Mouse (Mus musculus) heart, embryonic 10.5 days (tissue): ENCODE measurements around the gene Oxct2a. TPM values are rescaled to one million over a fixed set of nuclear protein-coding genes. Genes with fewer than 3 reads are reported as not detected.

ENCODE experiments used
- DNase-seq: peaks from one replicate; pipeline ENCODE4 v3.0.0-alpha.2; 2017; ENCODE audit warnings: low spot score
- H3K27ac ChIP-seq: fragments of 300-500 bp; sonication (generic); 2 replicates; pipeline ENCODE4 v1.5.1; 2016; ENCODE audit warnings: mild to moderate bottlenecking
- H3K27me3 ChIP-seq: fragments of 300-500 bp; sonication (generic); 2 replicates; pipeline ENCODE4 v1.6.1; 2016; ENCODE audit warnings: mild to moderate bottlenecking; ENCODE audit not compliant: poor library complexity, insufficient read depth, severe bottlenecking
- H3K36me3 ChIP-seq: fragments of 300-500 bp; sonication (generic); 2 replicates; pipeline ENCODE4 v1.6.1; 2016; ENCODE audit warnings: mild to moderate bottlenecking, moderate library complexity
- H3K4me1 ChIP-seq: fragments of 300-500 bp; sonication (generic); 2 replicates; pipeline ENCODE4 v1.6.1; 2016; ENCODE audit warnings: mild to moderate bottlenecking
- H3K4me3 ChIP-seq: fragments of 300-500 bp; sonication (generic); 2 replicates; pipeline ENCODE4 v1.5.1; 2016; ENCODE audit warnings: mild to moderate bottlenecking, moderate library complexity
- H3K9me3 ChIP-seq: fragments of 300-500 bp; sonication (generic); 2 replicates; pipeline ENCODE4 v1.6.1; 2016; ENCODE audit warnings: mild to moderate bottlenecking, moderate library complexity
- WGBS: fragments of 180-500 bp; shearing (Covaris S2); methylation state at CpG from one replicate; pipeline ENCODE4 v1.1.7; 2016; 5-methylcytosine and 5-hydroxymethylcytosine counted together
- polyA plus RNA-seq: library from polyadenylated mRNA; unstranded; fragments of >200 nt; fragmentation: Nextera tagmentation; extraction: Ambion mirVana; gene quantifications from 2 replicates; pipeline ENCODE4 v1.2.1, GENCODE M21; 2016

The Oxct2a gene
- polyA plus RNA-seq = not detected in 2 replicates

GRCm38 (mm10) chr4:123323534-123323933 lies at the start of gene Oxct2a:
Gene Oxct2a (minus strand): TSS chr4:123323634.
- WGBS = 12% methylated on average over 13 of the region's 13 CpGs
- no peak within 1 kb of the TSS for H3K27ac ChIP-seq
- H3K9me3 ChIP-seq = no peaks in the 10 kb centered on the region
- peaks cover 42% of the 10 kb centered on the region for H3K27me3 ChIP-seq
- H3K36me3 ChIP-seq = no peaks in the 10 kb centered on the region
- no peak for DNase-seq
- peaks cover 15% of the 10 kb centered on the region; the same call in 1 of the 2 replicates for H3K4me1 ChIP-seq
- H3K4me3 ChIP-seq = peak within 1 kb of the TSS; percentile 47

GRCm38 (mm10) chr4:123363555-123363954 lies 40.1 kb upstream of the Oxct2a start:
- Histone ChIP-seq H3K27ac (no peak overlapping the region), H3K36me3 (peaks cover 94% of the 10 kb centered on the region), H3K27me3 (no peaks in the 10 kb centered on the region), H3K4me3 (no peak overlapping the region), H3K4me1 (no peaks in the 10 kb centered on the region), H3K9me3 (no peaks in the 10 kb centered on the region)
- WGBS = 94% methylated on average over 4 of the region's 4 CpGs
- no peak for DNase-seq

- Histone ChIP-seq H3K27ac (no peak overlapping the region), H3K27me3 (no peaks in the 10 kb centered on the region), H3K4me1 (no peaks in the 10 kb centered on the region), H3K4me3 (no peak overlapping the region), H3K36me3 (peaks cover 94% of the 10 kb centered on the region), H3K9me3 (no peaks in the 10 kb centered on the region)
- 91% methylated on average over 12 of the region's 12 CpGs for WGBS
- DNase-seq = peak; percentile 72
These were observed 37.3 kb upstream of the Oxct2a start for GRCm38 (mm10) chr4:123360771-123361170.

DNA sequence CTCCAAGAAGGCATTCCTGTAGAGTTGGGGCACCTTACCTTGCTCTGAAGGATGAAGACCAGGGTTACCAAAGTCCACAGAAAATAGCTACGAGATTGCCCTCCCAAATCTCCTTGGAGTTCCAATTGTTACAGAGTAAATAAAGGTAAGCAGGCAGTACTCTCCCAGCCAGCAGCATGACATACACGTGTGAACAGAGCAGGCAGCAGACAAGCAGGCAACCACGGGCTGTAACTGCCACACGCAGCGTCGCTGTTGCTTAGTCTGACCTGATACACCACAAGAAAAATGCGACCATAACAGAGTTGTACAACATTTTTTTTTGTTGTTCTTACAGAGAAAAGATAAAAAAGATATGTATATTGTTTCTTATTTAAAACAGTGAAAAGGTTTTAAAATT lies 35.2 kb upstream of the Oxct2a start:
- peak; percentile 60 for DNase-seq
- Histone ChIP-seq H3K27ac (no peak overlapping the region), H3K4me3 (no peak overlapping the region), H3K27me3 (no peaks in the 10 kb centered on the region), H3K4me1 (no peaks in the 10 kb centered on the region), H3K36me3 (peaks cover 94% of the 10 kb centered on the region), H3K9me3 (no peaks in the 10 kb centered on the region)
- 92% methylated on average over 7 of the region's 7 CpGs for WGBS

DNA sequence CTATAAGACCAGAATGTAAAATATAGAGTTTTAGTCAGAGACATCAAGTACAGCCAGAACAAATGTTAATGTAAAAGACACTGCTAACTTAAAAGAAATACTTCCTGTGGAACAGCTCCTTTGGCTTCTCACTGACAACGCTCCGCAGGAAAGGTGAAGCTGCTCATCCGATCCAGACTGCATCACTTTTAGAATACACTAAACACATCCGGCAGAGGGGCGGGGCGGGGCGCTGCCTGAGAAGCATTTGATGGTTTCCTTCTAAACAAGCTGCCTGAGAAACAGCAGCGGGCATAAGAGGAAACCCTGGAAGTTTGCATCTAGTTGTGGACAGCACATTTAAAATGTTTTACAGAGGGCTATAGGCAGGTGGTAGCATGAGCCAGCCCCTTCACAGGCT lies 32.5 kb upstream of the Oxct2a start:
- H3K9me3 ChIP-seq = no peaks in the 10 kb centered on the region
- H3K4me3 ChIP-seq = no peak overlapping the region
- H3K4me1 ChIP-seq = no peaks in the 10 kb centered on the region
- no peaks in the 10 kb centered on the region for H3K27me3 ChIP-seq
- 90% methylated on average over 8 of the region's 8 CpGs for WGBS
- peaks cover 92% of the 10 kb centered on the region for H3K36me3 ChIP-seq
- no peak overlapping the region for H3K27ac ChIP-seq
- no peak for DNase-seq

- no peaks in the 10 kb centered on the region for H3K4me1 ChIP-seq
- no peaks in the 10 kb centered on the region for H3K27me3 ChIP-seq
- H3K27ac ChIP-seq = no peak overlapping the region
- 83% methylated on average over 10 of the region's 10 CpGs for WGBS
- no peaks in the 10 kb centered on the region for H3K9me3 ChIP-seq
- H3K36me3 ChIP-seq = peaks cover 96% of the 10 kb centered on the region
- no peak overlapping the region for H3K4me3 ChIP-seq
- DNase-seq = no peak
These were observed 29.9 kb upstream of the Oxct2a start for GRCm38 (mm10) chr4:123353271-123353877.

DNA sequence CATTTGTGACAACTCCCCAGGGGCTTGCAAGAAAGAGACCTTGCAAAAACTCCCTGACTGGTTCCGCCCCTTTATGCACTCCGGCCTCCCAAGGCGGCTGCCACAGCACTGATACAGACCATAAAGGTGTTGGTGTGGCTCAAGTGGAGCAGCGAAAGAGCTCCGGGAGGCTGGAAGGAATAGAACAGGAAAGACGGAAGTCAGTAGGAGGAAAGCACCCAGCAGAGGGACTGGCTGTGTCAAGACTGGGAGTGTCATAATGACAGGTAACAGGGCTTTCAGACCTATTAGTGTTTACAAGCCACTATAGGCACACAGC lies 20.0 kb upstream of the Oxct2a start:
- peaks cover 20% of the 10 kb centered on the region for H3K4me1 ChIP-seq
- H3K4me3 ChIP-seq = peak overlapping the region; percentile 67
- H3K9me3 ChIP-seq = no peaks in the 10 kb centered on the region
- peaks cover 4% of the 10 kb centered on the region; the same call in 1 of the 2 replicates for H3K36me3 ChIP-seq
- no peak for DNase-seq
- H3K27me3 ChIP-seq = peaks cover 62% of the 10 kb centered on the region
- peak overlapping the region; percentile 29; the same call in 1 of the 2 replicates for H3K27ac ChIP-seq
- 2% methylated on average over 6 of the region's 6 CpGs for WGBS

DNA sequence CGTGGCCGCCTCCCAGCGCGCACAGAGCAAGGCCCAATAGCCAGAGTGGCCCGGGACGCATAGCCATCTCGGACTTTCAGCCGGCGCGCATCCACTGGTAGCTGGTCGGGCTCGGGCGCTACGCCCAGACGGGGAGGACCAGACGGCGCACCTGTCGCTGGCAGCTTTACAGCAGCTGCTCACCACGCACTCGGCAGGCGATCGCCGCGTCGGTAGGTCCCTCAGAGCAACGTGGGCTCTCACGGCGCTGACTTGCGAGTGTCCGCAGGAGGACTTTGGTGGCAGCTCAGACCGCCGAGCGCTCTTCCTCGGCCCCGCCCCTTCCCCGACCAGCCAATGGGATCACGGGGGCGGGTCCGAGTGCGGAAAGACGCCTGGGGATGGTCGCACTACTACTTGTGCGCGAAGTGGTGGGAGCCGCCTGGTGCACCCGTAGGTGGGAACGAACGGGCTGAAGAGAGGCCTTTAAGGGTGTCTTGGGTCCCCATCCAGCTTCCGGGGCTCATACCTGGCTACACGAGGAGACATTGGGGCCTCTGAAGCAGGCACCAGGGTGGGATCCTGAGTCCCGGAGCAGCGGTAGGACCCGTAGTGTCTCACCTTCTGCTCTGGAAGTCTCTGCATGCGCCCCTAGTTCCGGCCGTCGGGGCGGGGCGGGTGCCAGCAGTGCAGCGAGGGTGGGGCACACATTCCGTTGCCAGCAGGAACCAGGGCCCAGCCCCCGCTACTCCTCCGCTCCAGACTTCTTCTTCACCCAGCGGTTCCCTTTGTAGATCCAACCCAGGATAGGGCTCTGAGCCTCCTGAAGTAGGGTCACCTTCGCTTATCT lies 19.4 kb upstream of the Oxct2a start, which contains the start of gene Bmp8a:
Bmp8a (minus strand) TSS at position 611 of the 829 bp plus-strand sequence.
- no peaks in the 10 kb centered on the region for H3K9me3 ChIP-seq
- peak; percentile 92 for DNase-seq
- H3K4me3 ChIP-seq = peak within 1 kb of the TSS; percentile 67
- H3K4me1 ChIP-seq = peaks cover 20% of the 10 kb centered on the region
- H3K27me3 ChIP-seq = peaks cover 66% of the 10 kb centered on the region
- under 1% methylated on average over 65 of the region's 65 CpGs for WGBS
- H3K27ac ChIP-seq = peak within 1 kb of the TSS; percentile 29; the same call in 1 of the 2 replicates
- no peaks in the 10 kb centered on the region; the same call in 1 of the 2 replicates for H3K36me3 ChIP-seq

GRCm38 (mm10) chr4:123342091-123342641 lies 18.7 kb upstream of the Oxct2a start:
- 3% methylated on average over 43 of the region's 43 CpGs for WGBS
- peak overlapping the region; percentile 67 for H3K4me3 ChIP-seq
- DNase-seq = no peak
- no peaks in the 10 kb centered on the region for H3K36me3 ChIP-seq
- no peak overlapping the region for H3K27ac ChIP-seq
- H3K27me3 ChIP-seq = peaks cover 66% of the 10 kb centered on the region
- H3K9me3 ChIP-seq = no peaks in the 10 kb centered on the region
- peaks cover 20% of the 10 kb centered on the region for H3K4me1 ChIP-seq

- Histone ChIP-seq H3K4me3 (no peak overlapping the region), H3K27ac (no peak overlapping the region), H3K36me3 (no peaks in the 10 kb centered on the region), H3K4me1 (peaks cover 20% of the 10 kb centered on the region), H3K9me3 (no peaks in the 10 kb centered on the region), H3K27me3 (peaks cover 66% of the 10 kb centered on the region)
- 62% methylated on average over 5 of the region's 5 CpGs for WGBS
- no peak for DNase-seq
These were observed 16.8 kb upstream of the Oxct2a start for GRCm38 (mm10) chr4:123340232-123340631.

GRCm38 (mm10) chr4:123337693-123338092 lies 14.3 kb upstream of the Oxct2a start:
- Histone ChIP-seq H3K27ac (no peak overlapping the region), H3K36me3 (no peaks in the 10 kb centered on the region), H3K27me3 (peaks cover 46% of the 10 kb centered on the region), H3K9me3 (no peaks in the 10 kb centered on the region), H3K4me3 (no peak overlapping the region), H3K4me1 (peaks cover 8% of the 10 kb centered on the region; the same call in 1 of the 2 replicates)
- 77% methylated on average over 4 of the region's 4 CpGs for WGBS
- DNase-seq = no peak

DNA sequence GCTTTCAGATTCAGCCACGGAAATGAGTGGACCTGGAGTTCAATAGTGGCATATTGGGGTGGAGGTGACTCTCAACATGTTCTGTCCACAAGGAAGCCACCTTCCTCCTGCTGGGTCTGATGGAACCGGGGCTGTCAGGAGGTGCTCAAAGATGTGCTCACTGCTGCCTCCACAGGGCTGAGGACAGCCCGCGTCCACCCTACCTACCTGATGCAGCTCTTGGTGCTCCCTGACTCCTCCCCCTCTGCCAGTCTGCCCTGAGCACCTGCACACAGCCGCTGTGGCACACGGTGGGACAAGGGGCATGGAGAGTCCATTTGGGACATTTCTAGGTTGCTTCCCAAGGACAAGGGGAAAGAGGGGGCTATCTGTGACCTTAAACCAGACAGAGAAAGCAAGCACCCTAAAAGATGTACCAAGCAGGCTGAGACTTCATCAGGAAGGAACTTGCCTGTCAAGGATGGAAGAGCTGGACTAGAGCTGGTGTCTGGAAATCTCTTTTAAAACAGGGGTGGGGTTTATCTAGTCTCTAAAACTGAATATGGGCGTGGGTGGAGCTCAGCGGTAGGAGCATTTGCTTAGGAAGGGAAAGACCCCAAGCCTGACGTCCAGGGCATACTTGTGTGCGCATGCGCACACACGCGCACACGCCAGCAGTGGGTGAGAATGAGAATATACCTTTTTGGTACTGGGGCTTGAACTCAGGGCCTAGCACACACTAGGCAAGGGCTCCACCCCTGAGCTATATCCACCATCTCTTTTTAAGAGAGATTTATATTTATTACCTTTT lies 12.6 kb upstream of the Oxct2a start:
- H3K27me3 ChIP-seq = peaks cover 29% of the 10 kb centered on the region
- no peak for DNase-seq
- no peak overlapping the region for H3K4me3 ChIP-seq
- 63% methylated on average over 14 of the region's 14 CpGs for WGBS
- no peaks in the 10 kb centered on the region for H3K9me3 ChIP-seq
- no peak overlapping the region for H3K27ac ChIP-seq
- H3K4me1 ChIP-seq = no peaks in the 10 kb centered on the region
- no peaks in the 10 kb centered on the region for H3K36me3 ChIP-seq
